Mouse (Mus musculus): ENCODE results near the gene Asb13. TPM values are rescaled to one million over a fixed set of nuclear protein-coding genes. Genes with fewer than 3 reads are reported as not detected.

Asb13 gene
- total and polyA plus RNA-seq, 3 experiments = 2.6 to 6.0 TPM; not detected in 1

- Histone ChIP-seq H3K27ac (ENCODE audit: control insufficient read depth, low read depth, low read length) (no peak overlapping the region), H3K9ac (ENCODE audit: control insufficient read depth, low read depth, low read length, poor library complexity, severe bottlenecking) (no peak overlapping the region), H3K36me3 (ENCODE audit: control insufficient read depth in 1 of 2, insufficient read depth in 2 of 2, low read length in 2 of 2) (no peaks in the 10 kb centered on the region), H3K9me3 (replicated peaks; ENCODE audit: insufficient read depth, low read length) (no peaks in the 10 kb centered on the region), H3K4me3 (ENCODE audit: control insufficient read depth in 1 of 2, insufficient read depth in 1 of 2, low read depth in 2 of 2, low read length in 2 of 2) (no peak overlapping the region), H3K27me3 (ENCODE audit: control insufficient read depth in 1 of 2, insufficient read depth in 2 of 2, low read length in 2 of 2) (no peaks in the 10 kb centered on the region), H3K79me2 (ENCODE audit: control insufficient read depth, insufficient read depth, low read length, poor library complexity) (no peaks in the 10 kb centered on the region), H3K4me1 (ENCODE audit: control insufficient read depth in 1 of 2, insufficient read depth in 2 of 2, low read length in 2 of 2) (no peaks in the 10 kb centered on the region)
- DNase-seq (ENCODE audit: low read depth, low spot score) = no peak
- TF ChIP-seq RAD21 (IDR thresholded peaks at IDR 0.05; ENCODE audit: low read depth, low read length) (no peak), TCF12 (IDR thresholded peaks at IDR 0.05; ENCODE audit: low read depth, low read length) (no peak), NRF1 (IDR thresholded peaks at IDR 0.05; ENCODE audit: insufficient read depth, low read depth, low read length, poor library complexity, severe bottlenecking) (no peak), POLR2A (IDR thresholded peaks at IDR 0.05; ENCODE audit: control insufficient read depth in 1 of 2, insufficient read depth in 1 of 2, low read depth in 1 of 2, low read length in 2 of 2, poor library complexity in 1 of 2) (no peak), MAFK (IDR thresholded peaks at IDR 0.05; ENCODE audit: borderline replicate concordance, low read depth, low read length) (no peak), ZNF384 (IDR thresholded peaks at IDR 0.05; ENCODE audit: low read depth, low read length) (no peak), TBP (IDR thresholded peaks at IDR 0.05; ENCODE audit: low read depth, low read length) (no peak), CHD1 (IDR thresholded peaks at IDR 0.05; ENCODE audit: low read depth, low read length) (no peak), E2F4 (IDR thresholded peaks at IDR 0.05; ENCODE audit: borderline replicate concordance, low read depth, low read length) (no peak), MEF2A (IDR thresholded peaks at IDR 0.05; ENCODE audit: extremely low read depth, insufficient replicate concordance, low read depth, low read length, poor library complexity, severe bottlenecking) (no peak)
Measured at GRCm38 (mm10) chr13:3694599-3695343, 60.9 kb downstream of the Asb13 start.

- H3K27me3 ChIP-seq (ENCODE audit: control insufficient read depth in 1 of 2, insufficient read depth in 2 of 2, low read length in 2 of 2) = no peaks in the 10 kb centered on the region
Measured at GRCm38 (mm10) chr13:3696977-3697735, 63.3 kb downstream of the Asb13 start.

More at GRCm38 (mm10) chr13:3696977-3697735, 63.3 kb downstream of the Asb13 start:
- no peak for TF ChIP-seq MAZ (IDR thresholded peaks at IDR 0.05; ENCODE audit: low read depth, low read length)
- no peak for TF ChIP-seq USF1 (IDR thresholded peaks at IDR 0.05; ENCODE audit: low read depth, low read length)
- TF ChIP-seq TCF12 (IDR thresholded peaks at IDR 0.05; ENCODE audit: low read depth, low read length) = no peak
- no peak for TF ChIP-seq E2F4 (IDR thresholded peaks at IDR 0.05; ENCODE audit: borderline replicate concordance, low read depth, low read length)
- TF ChIP-seq NRF1 (IDR thresholded peaks at IDR 0.05; ENCODE audit: insufficient read depth, low read depth, low read length, poor library complexity, severe bottlenecking) = no peak
- TF ChIP-seq MYC (IDR thresholded peaks at IDR 0.05; ENCODE audit: low read depth, low read length) = no peak
- TF ChIP-seq UBTF (IDR thresholded peaks at IDR 0.05; ENCODE audit: borderline replicate concordance, insufficient read depth, low read depth, low read length) = no peak
- no peak overlapping the region for H3K27ac ChIP-seq (ENCODE audit: control insufficient read depth, low read depth, low read length)
- no peaks in the 10 kb centered on the region for H3K36me3 ChIP-seq (ENCODE audit: control insufficient read depth in 1 of 2, insufficient read depth in 2 of 2, low read length in 2 of 2)
- H3K4me3 ChIP-seq (ENCODE audit: control insufficient read depth in 1 of 2, insufficient read depth in 1 of 2, low read depth in 2 of 2, low read length in 2 of 2) = no peak overlapping the region
- no peaks in the 10 kb centered on the region for H3K9me3 ChIP-seq (replicated peaks; ENCODE audit: insufficient read depth, low read length)
- H3K79me2 ChIP-seq (ENCODE audit: control insufficient read depth, insufficient read depth, low read length, poor library complexity) = no peaks in the 10 kb centered on the region
- no peak for DNase-seq (ENCODE audit: low read depth, low spot score)
- H3K4me1 ChIP-seq (ENCODE audit: control insufficient read depth in 1 of 2, insufficient read depth in 2 of 2, low read length in 2 of 2) = no peaks in the 10 kb centered on the region
- no peak overlapping the region for H3K9ac ChIP-seq (ENCODE audit: control insufficient read depth, low read depth, low read length, poor library complexity, severe bottlenecking)

Data from MEL (cell line).